Mouse (Mus musculus): ENCODE results near the gene Mnat1.

- no peak for TF ChIP-seq CTCF (IDR thresholded peaks at IDR 0.05 in 2 of 3, conservative IDR thresholded peaks at IDR 0.05 in 1 of 3; ENCODE audit: control insufficient read depth in 1 of 3, insufficient read depth in 1 of 3, low read depth in 2 of 3, low read length in 3 of 3, poor library complexity in 1 of 3, severe bottlenecking in 1 of 3)
- no peak for TF ChIP-seq MAX (IDR thresholded peaks at IDR 0.05; ENCODE audit: low read length)
- no peak for TF ChIP-seq POLR2A (IDR thresholded peaks at IDR 0.05; ENCODE audit: control insufficient read depth in 1 of 2, insufficient read depth in 1 of 2, low read depth in 1 of 2, low read length in 2 of 2, poor library complexity in 1 of 2)
- no peak for TF ChIP-seq TCF12 (IDR thresholded peaks at IDR 0.05; ENCODE audit: low read depth, low read length)
- TF ChIP-seq MAFK (IDR thresholded peaks at IDR 0.05; ENCODE audit: borderline replicate concordance, low read depth, low read length): no peak
- no peak for TF ChIP-seq CHD1 (IDR thresholded peaks at IDR 0.05; ENCODE audit: low read depth, low read length)
- no peak for TF ChIP-seq JUND (IDR thresholded peaks at IDR 0.05; ENCODE audit: low read depth, low read length)
- TF ChIP-seq EP300 (IDR thresholded peaks at IDR 0.05; ENCODE audit: low read depth in 1 of 2, low read length in 2 of 2): no peak
- no peak for TF ChIP-seq GABPA (IDR thresholded peaks at IDR 0.05; ENCODE audit: low read depth, low read length)
- TF ChIP-seq ELF1 (IDR thresholded peaks at IDR 0.05; ENCODE audit: low read depth, low read length): no peak
- no peak for TF ChIP-seq MYC (IDR thresholded peaks at IDR 0.05; ENCODE audit: low read depth, low read length)
- TF ChIP-seq GATA1 (IDR thresholded peaks at IDR 0.05; ENCODE audit: low read depth, low read length): no peak
- no peak for TF ChIP-seq SIN3A (IDR thresholded peaks at IDR 0.05; ENCODE audit: low read length)
Measured at GRCm38 (mm10) chr12:73207461-73207860, 83.9 kb downstream of the Mnat1 start.
